Mouse (Mus musculus) frontal cortex, postnatal 14 days (tissue): ENCODE data around the gene Fam213b.
A peak's percentile ranks its signal among the peaks of the same experiment; 100 is the strongest.

Experiments
- DNase-seq, 2 experiments: peaks; one replicate each; pipeline ENCODE4 v3.0.0; 2022; ENCODE audit warnings: low spot score in 2 of 2

Gene Fam213b

DNA sequence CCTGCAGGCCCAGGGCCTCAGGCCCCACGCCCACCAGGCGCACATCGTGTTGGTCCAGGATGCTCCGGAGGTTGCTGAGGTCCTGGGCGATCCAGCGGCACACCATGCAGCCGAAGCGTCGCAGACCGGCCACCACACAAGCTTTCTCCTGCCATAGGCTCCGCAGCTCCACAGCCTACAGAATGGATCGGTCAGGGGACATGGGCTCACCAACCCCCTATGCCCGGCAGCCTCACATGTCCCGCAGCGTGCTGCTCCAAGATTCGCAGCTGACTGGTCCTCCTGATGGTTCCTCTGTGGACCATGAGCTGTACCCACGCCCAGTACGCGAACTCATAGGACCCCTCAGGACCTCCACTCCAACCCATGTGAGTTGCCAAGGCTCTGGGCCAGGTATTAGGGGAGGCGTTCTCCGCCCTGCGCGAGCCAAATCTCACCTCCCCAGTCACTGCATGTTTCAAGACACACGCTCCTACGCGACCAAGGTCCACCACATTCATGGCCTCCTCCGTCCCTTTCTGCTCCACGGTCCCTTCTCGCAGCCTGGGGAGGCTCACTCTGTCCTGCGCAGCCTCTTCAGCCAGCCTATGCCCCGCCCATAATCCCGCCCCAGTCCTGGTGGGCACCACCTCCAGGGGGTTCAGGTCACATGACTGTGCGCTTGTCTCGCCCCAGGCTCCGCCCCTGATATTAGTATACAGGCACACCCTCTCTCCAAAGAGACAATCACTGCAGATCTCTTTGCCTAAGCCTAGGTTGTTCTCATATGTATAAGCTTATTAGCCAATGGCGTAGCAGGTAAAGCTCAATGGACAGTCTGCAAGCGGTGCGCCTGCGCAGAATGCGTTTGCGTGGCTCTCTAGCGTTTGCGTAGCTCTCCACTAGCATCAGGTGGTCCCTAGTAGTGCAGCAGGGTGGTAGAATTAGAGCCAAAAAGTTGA, at the start of gene Fam213b:
Fam213b (minus strand) TSS at position 630 of the 941 bp plus-strand sequence.
- peak; percentile 64 to 68 for DNase-seq

DNA sequence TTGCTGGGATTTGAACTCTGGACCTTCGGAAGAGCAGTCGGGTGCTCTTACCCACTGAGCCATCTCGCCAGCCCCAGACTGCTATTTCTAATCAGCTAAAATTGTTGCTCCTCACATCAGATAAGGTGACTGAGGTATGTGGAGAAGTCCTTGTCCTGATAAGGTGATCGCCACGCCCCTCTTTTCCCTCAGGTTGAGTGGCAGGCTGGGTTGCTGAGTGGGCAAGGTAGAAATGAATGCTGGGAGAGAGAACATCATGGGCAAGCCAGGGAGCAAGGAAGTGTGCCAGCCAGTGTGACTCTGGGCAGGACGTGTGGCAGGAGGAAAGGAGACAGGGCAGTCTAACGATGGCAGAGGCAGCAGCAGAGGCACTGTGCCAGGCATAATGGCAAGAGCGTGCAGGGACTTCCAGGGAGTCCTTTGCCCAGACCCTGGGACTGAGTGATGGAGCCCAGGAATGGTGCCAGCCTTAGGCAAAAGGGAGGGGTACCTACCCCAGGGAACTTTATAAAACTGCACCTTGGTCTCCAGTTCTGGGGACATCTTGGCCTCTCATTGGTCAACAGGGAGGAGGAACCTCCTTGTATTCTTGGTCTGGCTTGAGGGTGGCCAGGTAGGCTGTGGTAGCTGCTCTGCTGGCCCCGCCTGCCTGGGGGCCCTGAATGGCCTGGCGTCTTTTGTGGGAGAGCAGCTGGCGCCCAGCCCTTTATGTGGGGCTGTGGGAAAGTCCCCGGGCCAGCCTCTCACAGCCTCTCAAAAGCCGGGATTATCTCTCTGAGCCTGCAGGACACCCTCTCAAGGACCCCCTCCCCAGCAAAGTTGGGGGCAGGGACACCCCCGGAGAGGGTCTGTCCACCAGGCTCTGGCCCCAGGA, 49.4 kb upstream of the Fam213b start:
- DNase-seq: no peak

GRCm38 (mm10) chr4:154946319-154946718, 47.4 kb upstream of the Fam213b start:
- DNase-seq: no peak

DNA sequence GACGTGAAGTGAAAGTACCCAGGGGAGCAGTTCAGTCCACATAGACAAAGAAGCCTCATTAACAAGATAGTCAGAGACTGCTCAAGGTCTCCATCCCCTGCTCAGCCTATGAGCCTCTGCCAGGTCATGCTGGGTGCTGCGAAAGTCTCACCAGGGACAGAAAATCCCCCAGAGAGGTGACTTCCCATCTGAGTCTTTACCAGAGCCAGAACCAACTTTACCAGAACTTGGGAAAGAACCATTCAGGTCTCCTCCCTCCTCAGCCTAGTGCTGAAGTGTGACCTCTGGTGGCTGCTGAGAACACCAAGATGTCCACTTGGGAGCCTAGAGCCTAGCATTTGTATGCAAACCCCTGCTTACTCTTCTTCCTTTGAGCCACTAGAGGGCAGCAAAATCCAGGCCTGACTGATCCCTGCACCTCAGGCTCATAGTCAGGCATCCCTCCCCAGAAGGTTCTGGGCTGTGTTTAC, 45.2 kb upstream of the Fam213b start:
- DNase-seq: peak; percentile 62 to 67

GRCm38 (mm10) chr4:154943323-154944039, 44.5 kb upstream of the Fam213b start:
- DNase-seq: no peak

GRCm38 (mm10) chr4:154942632-154943322, 43.8 kb upstream of the Fam213b start:
- DNase-seq: no peak

GRCm38 (mm10) chr4:154941831-154942230, 42.9 kb upstream of the Fam213b start:
- no peak for DNase-seq

GRCm38 (mm10) chr4:154940156-154940555, 41.2 kb upstream of the Fam213b start:
- DNase-seq: no peak

- DNase-seq: no peak
Observed at GRCm38 (mm10) chr4:154937746-154938145, 38.8 kb upstream of the Fam213b start.

GRCm38 (mm10) chr4:154936542-154937255, 37.8 kb upstream of the Fam213b start:
- DNase-seq: no peak

DNA sequence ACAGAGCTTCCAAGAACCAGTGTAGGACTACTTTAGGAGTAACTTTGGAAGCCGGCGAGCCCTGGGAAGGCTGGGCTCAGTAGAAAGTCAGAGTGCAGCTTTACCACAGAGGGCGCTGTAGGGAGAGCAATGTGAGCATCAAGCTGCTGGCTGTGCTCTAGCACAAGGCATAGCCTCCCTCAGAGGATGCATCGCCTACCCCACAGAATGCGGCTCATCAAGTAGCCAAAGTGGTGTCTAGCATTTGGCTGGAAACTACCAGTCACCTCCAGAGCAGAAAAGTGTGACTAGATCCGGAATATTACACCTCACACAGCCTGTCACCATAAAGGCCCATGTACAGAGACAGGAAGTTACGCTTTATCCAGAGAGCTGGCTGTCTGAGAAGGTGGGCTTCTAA, 36.9 kb upstream of the Fam213b start:
- DNase-seq: no peak

- no peak for DNase-seq
Observed at GRCm38 (mm10) chr4:154934800-154935199, 35.9 kb upstream of the Fam213b start.

DNA sequence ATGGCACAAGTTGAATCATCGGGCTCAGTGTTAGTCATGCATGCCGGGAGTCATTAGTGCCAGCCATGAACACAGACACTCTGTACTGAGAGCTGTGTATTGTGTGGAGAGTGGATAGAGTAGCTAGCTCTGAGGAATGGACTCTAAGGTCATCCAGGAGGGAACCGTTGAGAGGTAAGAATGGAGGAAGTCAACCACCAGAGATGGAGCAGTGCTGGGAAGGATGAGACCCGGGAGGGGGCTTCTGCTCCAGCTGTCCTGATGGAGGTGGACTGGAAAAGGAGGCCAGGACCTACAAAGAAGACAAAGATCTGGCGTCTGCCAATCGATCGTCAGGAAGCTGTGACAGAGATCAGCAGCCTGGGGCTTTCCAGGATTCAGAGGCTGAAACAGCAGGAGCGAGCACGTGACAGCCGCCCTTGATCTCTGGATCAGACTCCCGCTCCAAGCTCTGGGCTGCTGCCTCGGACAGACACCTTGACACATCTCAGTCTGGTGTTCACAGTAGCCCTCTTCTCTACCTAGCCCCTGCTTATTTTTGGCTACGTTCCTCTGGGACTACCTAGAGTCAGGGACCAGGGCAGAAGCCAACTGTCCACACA, 34.5 kb upstream of the Fam213b start:
- no peak for DNase-seq

- DNase-seq: no peak
Observed at GRCm38 (mm10) chr4:154929088-154929660, 30.2 kb upstream of the Fam213b start.

GRCm38 (mm10) chr4:154928395-154929087, 29.6 kb upstream of the Fam213b start, which contains the start of gene Tnfrsf14:
Gene Tnfrsf14 (minus strand): TSS chr4:154928563.
- DNase-seq: no peak

DNA sequence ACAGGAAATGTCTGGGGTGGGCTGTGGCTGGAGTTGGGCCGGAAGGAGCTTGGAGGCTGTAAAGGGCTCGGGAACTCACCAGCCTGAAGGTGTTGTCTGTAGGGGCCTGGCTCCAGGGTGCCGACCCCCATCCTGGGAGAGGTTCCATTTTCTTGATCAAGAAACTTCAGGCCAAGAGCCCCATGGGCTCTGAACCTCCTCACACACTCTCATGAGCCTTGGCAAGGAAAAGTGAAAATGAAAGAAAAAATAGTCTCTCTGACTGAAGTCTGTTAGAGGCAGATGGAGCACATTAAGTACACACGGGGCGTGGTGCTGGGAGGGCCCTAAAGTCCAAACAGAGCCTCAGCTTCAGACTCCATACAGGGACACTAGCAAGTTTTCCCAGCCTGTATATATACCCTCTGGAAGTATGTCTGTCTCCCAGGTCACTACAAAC, 29.0 kb upstream of the Fam213b start:
- no peak for DNase-seq

GRCm38 (mm10) chr4:154926969-154927898, 28.3 kb upstream of the Fam213b start:
- no peak for DNase-seq

DNA sequence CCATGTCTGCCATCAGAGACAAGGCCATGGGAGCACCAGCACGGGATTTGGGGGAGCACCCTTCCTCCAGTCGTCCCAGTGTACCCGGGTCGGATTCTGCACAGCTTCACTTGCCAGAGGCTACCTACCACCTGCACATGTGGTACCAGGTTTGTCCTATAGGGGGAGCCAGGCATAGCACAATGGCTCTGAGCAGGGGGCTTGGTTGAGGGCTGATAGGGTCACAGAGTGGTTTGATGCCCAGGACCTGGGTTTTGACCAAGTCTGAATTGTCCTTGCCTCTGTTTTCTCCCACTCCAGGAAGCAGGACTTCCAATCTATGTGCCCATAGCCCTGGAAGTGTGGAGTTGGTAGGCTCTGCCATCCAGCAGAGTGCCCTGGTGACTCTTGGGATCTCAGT, 26.5 kb upstream of the Fam213b start:
- DNase-seq: no peak
